Mouse (Mus musculus) embryonic facial prominence, embryonic 12.5 days (tissue): ENCODE measurements around the gene Ggnbp2. TPM values are rescaled to one million over a fixed set of nuclear protein-coding genes. Genes with fewer than 3 reads are reported as not detected.

Experiments used
- ATAC-seq: fragments of 200-750 bp; cut with Nextera tagmentation; 2 replicates; pipeline ENCODE4 v1.8.0; 2017; ENCODE audit not compliant: insufficient number of reproducible peaks, insufficient read depth, low FRiP score, low TSS enrichment
- H3K27ac ChIP-seq: fragments of 300-500 bp; sonication (generic); 2 replicates; pipeline ENCODE4 v1.5.1; 2016; ENCODE audit warnings: mild to moderate bottlenecking
- H3K27me3 ChIP-seq: fragments of 300-500 bp; sonication (generic); 2 replicates; pipeline ENCODE4 v1.6.1; 2016; ENCODE audit warnings: mild to moderate bottlenecking, moderate library complexity
- H3K36me3 ChIP-seq: fragments of 300-500 bp; sonication (generic); 2 replicates; pipeline ENCODE4 v1.6.1; 2016; ENCODE audit warnings: mild to moderate bottlenecking
- H3K4me1 ChIP-seq: fragments of 300-500 bp; sonication (generic); 2 replicates; pipeline ENCODE4 v1.6.1; 2016
- H3K4me2 ChIP-seq: fragments of 300-500 bp; sonication (generic); replicated peaks from 2 replicates; pipeline ENCODE4 v1.6.1; 2016; ENCODE audit warnings: mild to moderate bottlenecking, moderate library complexity
- H3K4me3 ChIP-seq: fragments of 300-500 bp; sonication (generic); 2 replicates; pipeline ENCODE4 v1.5.1; 2016; ENCODE audit warnings: mild to moderate bottlenecking
- H3K9ac ChIP-seq: fragments of 300-500 bp; sonication (generic); 2 replicates; pipeline ENCODE4 v1.6.1; 2016; ENCODE audit warnings: mild to moderate bottlenecking, moderate library complexity
- H3K9me3 ChIP-seq: fragments of 300-500 bp; sonication (generic); 2 replicates; pipeline ENCODE4 v1.6.1; 2016; ENCODE audit warnings: mild to moderate bottlenecking, moderate library complexity
- WGBS: fragments of 180-500 bp; shearing (Covaris S2); methylation state at CpG from one replicate; pipeline ENCODE4 v1.1.7; 2016; 5-methylcytosine and 5-hydroxymethylcytosine counted together
- microRNA-seq: library from miRNA; unstranded; fragments of <30 nt; microRNA quantifications from one replicate; pipeline ENCODE4, GENCODE M21; 2017
- polyA plus RNA-seq: library from polyadenylated mRNA; unstranded; fragments of >200 nt; fragmentation: Nextera tagmentation; extraction: Ambion mirVana; gene quantifications from 2 replicates; pipeline ENCODE4 v1.2.1, GENCODE M21; 2016

Ggnbp2 gene
- polyA plus RNA-seq, 1 experiment from 2014 or later = 75.1 TPM

- Histone ChIP-seq H3K9me3 (no peaks in the 10 kb centered on the region), H3K9ac (no peak overlapping the region), H3K36me3 (no peaks in the 10 kb centered on the region), H3K27ac (no peak overlapping the region), H3K27me3 (peaks cover 4% of the 10 kb centered on the region; the same call in 1 of the 2 replicates), H3K4me3 (no peak overlapping the region), H3K4me2 (no peak overlapping the region), H3K4me1 (0 out of 2 replicates have a peak, but pooled peaks cover 3% of the 10 kb centered on the region)
- ATAC-seq = no peak
- WGBS = 57% methylated on average over 6 of the region's 6 CpGs
Measured at GRCm38 (mm10) chr11:84790383-84790782, 80.2 kb downstream of the Ggnbp2 start.

Small RNA genes lying within 50 kb of the gene (microRNA-seq; reads per million reads assigned to microRNA genes)
- not detected for gene Gm23564

Other genes starting within 250 kb of the Ggnbp2 start
- 8.1 and 8.8 TPM in 2 replicates for gene Mrm1, start 51.3 kb downstream of the Ggnbp2 start, polyA plus RNA-seq
- 12.3 and 13.5 TPM in 2 replicates for gene Dhrs11, start 41.8 kb downstream of the Ggnbp2 start, polyA plus RNA-seq
- 10.2 and 10.7 TPM in 2 replicates for gene Myo19, start 9.3 kb upstream of the Ggnbp2 start, polyA plus RNA-seq
- 2.3 and 2.6 TPM in 2 replicates for gene Pigw, start 9.5 kb upstream of the Ggnbp2 start, polyA plus RNA-seq
- 63.8 and 65.3 TPM in 2 replicates for gene Znhit3, start 45.5 kb upstream of the Ggnbp2 start, polyA plus RNA-seq
- 0.86 and 1.4 TPM in 2 replicates for gene Car4, start 87.0 kb upstream of the Ggnbp2 start, polyA plus RNA-seq